Mouse (Mus musculus) kidney, adult 2 months (tissue): Measurements from ENCODE around the gene Gm10964. TPM values are rescaled to one million over a fixed set of nuclear protein-coding genes. Genes with fewer than 3 reads are reported as not detected.

ENCODE experiments used
- DNase-seq: peaks from one replicate; pipeline ENCODE4 v3.0.0; 2021
- H3K27ac ChIP-seq: fragments of 200-500 bp; 2 replicates; pipeline ENCODE4 v1.5.1; 2012; ENCODE audit warnings: low read depth, low read length, control low read depth, inconsistent platforms; ENCODE audit not compliant: insufficient read depth
- H3K27me3 ChIP-seq: fragments of 200-500 bp; replicated peaks from 2 replicates; pipeline ENCODE4 v1.6.1; 2012; ENCODE audit warnings: mild to moderate bottlenecking, moderate library complexity, low read length, inconsistent platforms; ENCODE audit not compliant: control insufficient read depth, insufficient read depth
- H3K36me3 ChIP-seq: fragments of 200-500 bp; 2 replicates; pipeline ENCODE4 v1.6.1; 2012; ENCODE audit warnings: mild to moderate bottlenecking, moderate library complexity, low read length, inconsistent platforms; ENCODE audit not compliant: control insufficient read depth, insufficient read depth
- H3K4me1 ChIP-seq: fragments of 200-500 bp; 2 replicates; pipeline ENCODE4 v1.6.1; 2011; ENCODE audit warnings: low read length; ENCODE audit not compliant: control insufficient read depth, insufficient read depth
- H3K4me3 ChIP-seq: fragments of 200-500 bp; 2 replicates; pipeline ENCODE4 v1.5.1; 2011; ENCODE audit warnings: mild to moderate bottlenecking, low read depth, low read length, control low read depth; ENCODE audit not compliant: insufficient read depth
- CTCF ChIP-seq: fragments of 200-500 bp; conservative IDR thresholded peaks from 2 replicates; pipeline ENCODE4 v1.5.1; 2011; ENCODE audit warnings: low read depth, mild to moderate bottlenecking, control low read depth, low read length, moderate library complexity, mixed read lengths; ENCODE audit not compliant: insufficient read depth, insufficient read length
- POLR2A ChIP-seq: fragments of 200-500 bp; IDR thresholded peaks from one replicate; pipeline ENCODE4 v1.6.1; 2011; ENCODE audit warnings: low read depth, low read length, control low read depth
- WGBS: fragments of 180-500 bp; shearing (Covaris S2); methylation state at CpG from one replicate; pipeline ENCODE4 v1.1.7; 2018; 5-methylcytosine and 5-hydroxymethylcytosine counted together
- polyA plus RNA-seq: library from polyadenylated mRNA; depleted of rRNA; stranded (reverse); fragments of >200 nt; gene quantifications from 2 replicates; pipeline ENCODE4 v1.2.3, GENCODE M21; 2012

Gm10964 gene
- polyA plus RNA-seq, 1 experiment: not detected

DNA sequence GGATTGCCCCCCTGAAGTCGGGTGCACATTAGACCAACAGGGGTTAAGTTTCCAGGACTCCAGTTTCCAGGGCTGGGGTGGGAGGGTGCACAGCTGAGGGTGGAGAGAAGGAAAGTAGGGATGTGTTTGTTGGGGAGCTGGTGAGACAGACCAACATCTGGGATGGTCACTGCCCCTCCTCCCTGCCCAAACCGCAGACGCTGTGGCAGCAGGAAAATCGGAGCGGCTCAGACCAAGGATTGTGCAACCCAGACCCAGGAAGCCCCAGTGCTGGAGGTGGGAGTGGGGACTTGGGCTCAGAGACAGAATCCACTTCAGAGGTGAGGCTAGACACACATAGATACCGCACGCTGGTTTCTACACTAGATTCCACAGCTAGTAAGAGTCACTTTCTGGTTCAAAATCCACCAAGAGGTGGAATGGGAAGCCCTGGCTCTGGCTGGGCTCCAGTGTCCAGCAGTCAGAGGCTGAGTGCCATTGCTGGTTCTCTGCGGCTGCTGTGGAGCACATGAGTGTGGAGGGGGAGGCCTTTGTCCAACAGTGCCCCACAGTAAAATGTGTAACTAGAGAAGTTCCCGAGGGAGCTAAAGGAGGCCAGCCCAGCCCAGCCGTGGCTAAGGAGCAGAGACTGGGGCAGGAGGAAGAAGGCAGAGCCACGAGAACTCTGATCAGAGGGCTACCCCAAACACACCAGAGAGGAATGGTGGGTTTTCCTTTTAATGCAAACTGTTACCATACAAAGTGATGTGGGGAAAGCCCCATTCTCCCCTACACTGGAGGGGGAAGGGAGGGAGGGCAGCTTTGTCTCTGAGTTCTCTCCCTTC lies 4.3 kb upstream of the Gm10964 start:
- no peak for TF ChIP-seq CTCF
- TF ChIP-seq POLR2A: no peak
- Histone ChIP-seq H3K36me3 (no peaks in the 10 kb centered on the region), H3K27ac (peak overlapping the region; percentile 21; the same call in 1 of the 2 replicates), H3K4me1 (no peaks in the 10 kb centered on the region), H3K27me3 (no peaks in the 10 kb centered on the region), H3K4me3 (no peak overlapping the region)
- WGBS: 15% methylated on average over 11 of the region's 11 CpGs
- peak; percentile 35 for DNase-seq

DNA sequence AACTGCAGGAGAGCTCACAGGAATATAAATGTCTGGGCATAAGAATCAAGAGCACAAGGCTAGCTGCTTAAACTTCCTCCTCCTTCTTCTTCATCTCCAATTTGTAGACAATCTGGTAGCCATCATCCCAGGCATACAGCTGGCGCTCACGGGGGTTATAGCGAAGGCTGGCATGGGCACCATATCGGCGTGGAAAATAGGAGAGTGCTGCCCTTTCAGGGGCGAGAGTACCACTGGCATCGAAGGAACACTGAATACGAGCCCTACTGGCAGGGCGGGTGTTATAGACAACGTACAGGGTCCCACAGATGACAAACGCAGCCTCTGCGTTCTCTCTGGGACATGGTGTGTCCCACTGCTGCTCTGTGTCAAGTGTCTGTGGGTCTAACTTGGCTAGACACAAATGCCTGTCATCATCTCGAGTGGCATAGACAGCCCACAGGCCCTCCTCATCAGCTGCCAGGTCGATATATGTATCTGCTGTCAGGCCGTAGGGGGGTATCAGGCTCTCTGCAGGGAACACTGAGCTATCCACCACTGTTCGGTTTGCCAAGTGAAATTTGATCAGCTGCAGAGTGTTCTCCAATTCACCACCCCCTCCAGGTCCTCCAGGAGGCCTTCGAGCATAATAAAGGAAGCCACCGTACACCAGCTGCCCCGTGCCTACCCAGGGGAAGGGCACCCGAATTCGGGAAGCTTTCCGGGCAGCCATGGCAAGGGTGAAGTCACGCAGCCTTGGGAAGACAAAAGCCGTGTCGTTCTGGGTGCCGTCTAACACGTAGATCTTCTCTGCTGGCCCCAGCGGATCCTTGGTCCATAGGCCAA lies 3.2 kb upstream of the Gm10964 start:
- no peak for DNase-seq
- Histone ChIP-seq H3K4me3 (peak overlapping the region; percentile 13; the same call in 1 of the 2 replicates), H3K27ac (no peak overlapping the region), H3K4me1 (no peaks in the 10 kb centered on the region), H3K36me3 (no peaks in the 10 kb centered on the region), H3K27me3 (no peaks in the 10 kb centered on the region)
- 79% methylated on average over 28 of the region's 28 CpGs for WGBS
- TF ChIP-seq CTCF (no peak), POLR2A (no peak)

DNA sequence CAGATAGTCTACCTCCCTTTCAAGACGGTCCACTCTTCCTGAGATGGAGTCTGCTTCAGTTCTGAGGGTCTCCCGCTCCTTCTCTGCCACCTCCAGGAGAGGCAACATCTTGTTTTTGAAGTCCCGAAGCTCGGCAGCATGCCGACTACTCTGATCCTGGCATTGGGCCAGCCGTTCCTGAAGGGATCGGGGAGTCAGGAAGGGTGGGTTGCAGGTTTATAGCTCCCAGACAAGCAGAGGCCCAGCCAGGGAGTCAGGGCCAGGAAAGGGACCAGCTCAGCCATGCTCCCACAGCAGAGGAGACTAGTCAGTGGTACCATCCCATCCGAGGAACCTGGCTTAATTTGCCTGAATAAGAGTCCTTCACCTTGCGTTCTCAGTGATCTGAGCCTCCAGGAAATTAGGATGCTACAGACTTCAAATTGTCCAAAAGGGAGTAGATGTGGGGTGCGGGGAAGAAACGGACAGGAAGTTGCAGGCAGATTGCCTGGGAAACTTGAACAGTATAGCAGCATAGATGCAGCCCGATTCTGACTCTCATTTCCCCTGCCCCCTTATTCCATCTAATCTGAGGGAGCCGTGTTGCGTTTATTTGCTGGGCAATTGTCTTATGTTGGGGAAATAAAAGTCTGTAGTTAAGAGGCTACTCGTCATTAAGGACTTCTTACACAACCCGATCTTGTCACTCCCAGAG lies 2.0 kb upstream of the Gm10964 start:
- no peak for TF ChIP-seq CTCF
- no peak for TF ChIP-seq POLR2A
- H3K27me3 ChIP-seq: no peaks in the 10 kb centered on the region
- peak overlapping the region; percentile 47; the same call in 1 of the 2 replicates for H3K27ac ChIP-seq
- 41% methylated on average over 16 of the region's 16 CpGs for WGBS
- no peaks in the 10 kb centered on the region for H3K4me1 ChIP-seq
- peak; percentile 55 for DNase-seq
- H3K4me3 ChIP-seq: peak overlapping the region; percentile 53
- H3K36me3 ChIP-seq: no peaks in the 10 kb centered on the region

DNA sequence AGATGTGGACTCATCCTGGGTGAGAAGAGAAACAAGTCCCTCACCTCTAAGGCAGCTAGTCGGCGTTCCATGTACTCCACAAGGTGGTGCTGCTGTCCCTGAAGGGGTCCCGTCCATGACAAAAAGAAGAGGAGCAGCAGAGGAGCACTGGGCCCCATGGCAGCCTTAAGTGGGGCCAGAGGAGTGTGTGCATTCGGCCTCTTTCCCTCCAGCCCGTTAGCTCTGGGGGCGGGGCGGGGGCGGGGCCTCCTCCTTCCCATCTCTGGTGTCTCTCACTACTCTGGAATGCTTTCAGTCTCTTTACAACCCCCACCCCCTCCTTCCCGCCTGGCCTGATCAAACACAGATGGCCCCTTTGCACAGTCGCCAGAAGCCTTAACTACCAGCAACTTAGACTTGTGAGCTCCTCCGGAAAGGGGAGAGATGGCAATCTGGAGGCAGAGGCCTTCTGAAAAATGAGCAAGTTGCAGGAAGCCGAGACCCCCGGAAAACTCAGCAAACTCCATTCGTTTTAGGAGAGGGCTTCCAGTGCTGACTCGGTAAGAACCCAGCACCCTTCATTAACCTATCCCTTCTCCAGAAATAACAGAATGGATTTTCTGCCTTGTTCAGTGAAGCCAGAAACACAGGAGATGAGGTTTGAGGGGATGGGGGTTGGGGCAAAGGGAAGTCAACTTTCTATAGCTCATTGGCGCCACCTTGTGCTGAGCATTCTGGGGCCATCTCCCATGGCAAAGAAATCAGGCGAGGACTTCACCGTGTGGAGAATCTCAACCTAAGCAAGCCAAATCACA lies 1.2 kb upstream of the Gm10964 start, which contains the start of gene Olfml3:
TSS of gene Olfml3 (minus strand) at position 224 of the 794 bp plus-strand sequence.
- 4% methylated on average over 18 of the region's 18 CpGs for WGBS
- Histone ChIP-seq H3K27me3 (no peaks in the 10 kb centered on the region), H3K4me3 (peak within 1 kb of the TSS; percentile 53), H3K27ac (peak within 1 kb of the TSS; percentile 47; the same call in 1 of the 2 replicates), H3K36me3 (no peaks in the 10 kb centered on the region), H3K4me1 (no peaks in the 10 kb centered on the region)
- TF ChIP-seq CTCF (peak; percentile 84), POLR2A (no peak)
- peak; percentile 85 for DNase-seq

DNA sequence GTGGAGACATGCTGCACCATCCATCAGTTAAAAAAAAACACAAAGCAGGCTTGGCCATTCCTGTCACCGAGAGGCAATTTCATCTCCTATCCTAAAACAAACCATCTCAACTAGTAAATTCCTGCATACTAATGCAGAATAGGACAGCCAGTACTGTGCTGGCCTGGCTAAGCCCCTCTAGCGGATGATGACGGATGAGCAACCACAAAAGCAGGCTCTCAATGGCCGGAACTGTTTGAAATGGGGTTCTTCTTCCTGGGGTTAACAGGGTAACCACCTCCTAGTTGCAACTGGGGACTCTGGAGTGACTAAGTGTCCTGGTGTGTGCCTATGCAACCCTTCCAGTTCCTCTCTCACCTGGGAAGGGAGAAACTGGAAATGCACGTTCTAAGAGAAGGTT lies 1.2 kb downstream of the Gm10964 start:
- Histone ChIP-seq H3K4me3 (no peak overlapping the region), H3K27ac (no peak overlapping the region), H3K27me3 (no peaks in the 10 kb centered on the region), H3K4me1 (no peaks in the 10 kb centered on the region), H3K36me3 (peaks cover 5% of the 10 kb centered on the region)
- 58% methylated on average over 5 of the region's 5 CpGs for WGBS
- TF ChIP-seq CTCF (no peak), POLR2A (no peak)
- no peak for DNase-seq

DNA sequence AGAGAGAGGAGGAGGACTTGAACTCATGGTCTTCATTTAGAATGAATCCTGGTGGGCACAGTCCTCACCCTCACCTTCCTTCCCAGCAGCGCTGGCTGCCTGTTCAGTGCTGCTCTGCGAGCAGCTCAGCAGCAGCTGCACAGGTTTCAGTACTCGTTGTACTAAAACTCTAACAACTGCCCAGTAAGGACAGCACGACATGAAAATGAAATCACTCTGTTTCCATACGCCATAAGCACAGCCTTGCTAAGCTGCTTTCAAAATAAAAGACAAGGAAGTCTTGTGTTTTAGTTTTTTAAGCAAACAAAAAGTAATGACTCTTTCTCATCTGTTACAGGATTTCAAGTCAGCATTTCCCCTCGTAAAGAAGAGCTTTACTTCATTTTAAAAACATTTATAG lies 4.0 kb downstream of the Gm10964 start:
- DNase-seq: no peak
- Histone ChIP-seq H3K4me3 (no peak overlapping the region), H3K36me3 (peaks cover 9% of the 10 kb centered on the region), H3K27me3 (no peaks in the 10 kb centered on the region), H3K27ac (no peak overlapping the region), H3K4me1 (no peaks in the 10 kb centered on the region)
- WGBS: 83% methylated on average over 6 of the region's 6 CpGs
- TF ChIP-seq CTCF: no peak
- no peak for TF ChIP-seq POLR2A
